15 mouse cellular contexts compared by ENCODE assay signal in genomic region chr12:73228427-73228826, GRCm38 (mm10).
"Had no signal": no experiment of that assay in that cellular context is flagged by ENCODE, and none has a peak within 500 bp of the region (broad histone marks: within the 10 kb centered on the region; RNA-seq: fewer than 3 reads in every experiment).

No protein-coding gene starts in this region.

- DNase-seq: retina, postnatal 1 day; right cerebral cortex, adult 18-20 months; right cerebral cortex, postnatal 14 days; right cerebral cortex, postnatal 25 days; right cerebral cortex, postnatal 4 days; spleen, adult 18-20 months; thymus, adult 18-20 months; thymus, adult 2 months; thymus, postnatal 14 days; thymus, postnatal 25 days; thymus, postnatal 36 days; thymus, postnatal 4 days had no signal

- H3K36me3 ChIP-seq: neural tube, embryonic 13.5 days; neural tube, embryonic 15.5 days; stomach, embryonic 15.5 days had no signal

- H3K4me3 ChIP-seq: neural tube, embryonic 13.5 days; neural tube, embryonic 15.5 days; stomach, embryonic 15.5 days had no signal

- H3K27me3 ChIP-seq: neural tube, embryonic 13.5 days; neural tube, embryonic 15.5 days; stomach, embryonic 15.5 days had no signal

- H3K4me2 ChIP-seq: neural tube, embryonic 13.5 days; neural tube, embryonic 15.5 days; stomach, embryonic 15.5 days had no signal
